Mouse (Mus musculus) G1E (cell line): ENCODE data around the gene Sptbn4. TPM values are rescaled to one million over a fixed set of nuclear protein-coding genes. Genes with fewer than 3 reads are reported as not detected.

ENCODE experiments used
- ATAC-seq: 2 replicates; pipeline ENCODE4 v1.8.0; 2016; ENCODE audit warnings: mild to moderate bottlenecking; ENCODE audit not compliant: insufficient number of reproducible peaks, poor library complexity, low FRiP score, severe bottlenecking; ENCODE audit errors: extremely low read depth
- DNase-seq: peaks from one replicate; pipeline ENCODE4 v3.0.0; 2012; ENCODE audit warnings: low spot score
- H3K27me3 ChIP-seq: 2 replicates; pipeline ENCODE4 v1.6.1; 2012; ENCODE audit warnings: mild to moderate bottlenecking, low read length, inconsistent platforms; ENCODE audit not compliant: insufficient read depth
- H3K36me3 ChIP-seq: replicated peaks from 2 replicates; pipeline ENCODE3; 2012; ENCODE audit warnings: mild to moderate bottlenecking, inconsistent platforms
- H3K4me1 ChIP-seq: 2 replicates; pipeline ENCODE4 v1.6.1; 2012; ENCODE audit warnings: low read depth, low read length, inconsistent platforms, mixed read lengths; ENCODE audit not compliant: insufficient read depth
- H3K4me3 ChIP-seq: 2 replicates; pipeline ENCODE4 v1.5.1; 2012; ENCODE audit warnings: low read depth, mild to moderate bottlenecking, inconsistent platforms, low read length, moderate library complexity, mixed read lengths
- H3K9me3 ChIP-seq: replicated peaks from 2 replicates; pipeline ENCODE4 v1.6.1; 2012; ENCODE audit warnings: inconsistent platforms
- CTCF ChIP-seq: IDR thresholded peaks from 2 replicates; pipeline ENCODE4 v1.5.1; 2012; ENCODE audit warnings: low read depth, low read length, inconsistent platforms, mixed read lengths
- GATA1 ChIP-seq: IDR thresholded peaks from 2 replicates; pipeline ENCODE4 v1.6.1; 2012; ENCODE audit warnings: borderline replicate concordance, low read length, inconsistent platforms, mixed read lengths
- GATA2 ChIP-seq: IDR thresholded peaks from 2 replicates; pipeline ENCODE4 v1.6.1; 2012; ENCODE audit warnings: low read depth, low read length, inconsistent platforms, borderline replicate concordance
- POLR2AphosphoS5 ChIP-seq: IDR thresholded peaks from 2 replicates; pipeline ENCODE4 v1.6.1; 2012; ENCODE audit warnings: low read depth, low read length, inconsistent platforms; ENCODE audit not compliant: insufficient replicate concordance
- TAL1 ChIP-seq: conservative IDR thresholded peaks from 2 replicates; pipeline ENCODE4 v1.6.1; 2012; ENCODE audit warnings: low read depth, low read length, inconsistent platforms, mixed read lengths
- polyA plus RNA-seq: library from polyadenylated mRNA; stranded (reverse); fragments of >175 nt; gene quantifications from 2 replicates; pipeline ENCODE4 v1.2.3, GENCODE M21; 2012
- total RNA-seq, 2 experiments: library from RNA; stranded (forward) in 1 of 2; stranded (reverse) in 1 of 2; fragments of 200-1000 nt in 1 of 2; fragments of >200 nt in 1 of 2; fragmentation: Nextera tagmentation in 1 of 2; gene quantifications; 2 replicates each; pipeline ENCODE4 v1.2.3; 2014 to 2017

The Sptbn4 gene
- total and polyA plus RNA-seq, 3 experiments = 0.91 to 2.9 (median 1.2) TPM

DNA sequence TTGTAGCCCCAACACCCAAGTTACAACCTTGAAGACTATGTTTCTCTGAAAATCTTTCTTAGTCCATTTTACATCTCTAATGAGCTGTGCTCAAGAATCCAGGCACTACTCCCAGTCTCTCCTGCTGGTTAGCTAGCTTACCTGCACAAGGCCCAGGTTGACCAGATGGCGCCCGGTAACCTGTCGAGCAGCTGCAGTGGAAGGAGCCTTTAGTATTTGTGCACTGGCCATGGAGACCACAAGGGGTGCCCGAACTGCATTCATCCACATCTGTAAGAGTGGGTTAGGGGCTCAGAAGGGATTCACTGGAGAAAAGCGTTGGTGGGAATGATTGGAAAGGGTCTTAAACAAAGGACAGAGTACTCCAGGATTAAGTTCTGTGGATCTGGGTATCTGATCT is 124.5 kb downstream of the Sptbn4 start:
- Histone ChIP-seq H3K36me3 (no peaks in the 10 kb centered on the region), H3K9me3 (no peaks in the 10 kb centered on the region), H3K4me3 (no peak overlapping the region), H3K27me3 (peaks cover 48% of the 10 kb centered on the region), H3K4me1 (peaks cover 5% of the 10 kb centered on the region)
- DNase-seq (no peak), ATAC-seq (no peak)
- TF ChIP-seq TAL1 (no peak), CTCF (no peak), POLR2AphosphoS5 (no peak), GATA1 (no peak), GATA2 (no peak)

DNA sequence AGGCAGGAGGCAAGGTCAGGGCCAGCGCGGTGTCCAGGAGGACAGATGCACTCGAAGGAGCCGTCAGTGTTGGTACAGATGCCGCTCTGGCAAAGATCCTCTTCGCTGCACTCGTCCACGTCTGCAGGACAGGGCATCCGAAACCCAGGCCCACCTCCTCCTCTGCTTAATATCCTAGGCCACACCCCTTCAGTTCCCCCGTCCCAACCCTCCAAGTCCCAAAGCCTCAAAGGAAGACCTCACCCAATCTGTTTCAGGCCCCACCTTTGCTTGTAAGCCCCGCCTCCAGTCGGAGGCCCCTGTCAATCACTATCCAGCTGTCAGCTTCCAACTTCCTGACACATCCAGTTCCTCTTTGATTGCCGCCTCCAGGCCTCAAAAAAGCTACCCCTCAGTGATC is 125.2 kb downstream of the Sptbn4 start:
- no peak for ATAC-seq
- peaks cover 42% of the 10 kb centered on the region for H3K27me3 ChIP-seq
- no peak overlapping the region for H3K4me3 ChIP-seq
- DNase-seq = no peak
- TF ChIP-seq TAL1 = no peak
- no peak for TF ChIP-seq GATA2
- TF ChIP-seq POLR2AphosphoS5 = no peak
- no peak for TF ChIP-seq CTCF
- TF ChIP-seq GATA1 = no peak
- H3K9me3 ChIP-seq = no peaks in the 10 kb centered on the region
- H3K4me1 ChIP-seq = peaks cover 4% of the 10 kb centered on the region; the same call in 1 of the 2 replicates
- H3K36me3 ChIP-seq = no peaks in the 10 kb centered on the region

- H3K4me1 ChIP-seq = no peaks in the 10 kb centered on the region
- peaks cover 2% of the 10 kb centered on the region for H3K9me3 ChIP-seq
- H3K36me3 ChIP-seq = no peaks in the 10 kb centered on the region
- TF ChIP-seq CTCF (no peak), GATA2 (no peak), POLR2AphosphoS5 (no peak), TAL1 (no peak), GATA1 (no peak)
- H3K27me3 ChIP-seq = peaks cover 26% of the 10 kb centered on the region
- no peak overlapping the region for H3K4me3 ChIP-seq
- ATAC-seq = no peak
- DNase-seq = no peak
Measured at GRCm38 (mm10) chr7:27319411-27319810, 128.1 kb downstream of the Sptbn4 start.

DNA sequence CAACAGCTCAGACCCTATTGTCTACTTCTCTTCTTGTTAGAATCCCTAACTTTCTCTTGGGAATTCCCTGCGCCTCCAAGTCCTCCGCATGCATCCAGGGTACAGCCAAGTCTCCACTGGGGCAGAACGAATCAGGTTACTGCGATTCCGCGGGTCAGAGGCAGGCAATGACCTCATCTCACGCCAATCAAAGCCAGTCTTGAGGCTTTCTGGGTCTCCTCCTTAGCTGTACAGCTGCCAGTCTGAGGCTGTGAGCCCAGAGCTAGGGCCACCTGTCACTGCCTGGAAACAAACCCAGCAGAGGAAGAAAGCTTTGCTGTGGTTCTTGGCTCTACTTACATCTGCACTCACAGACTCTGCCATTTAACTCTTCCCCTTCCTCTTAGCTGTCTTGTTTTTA is 131.5 kb downstream of the Sptbn4 start:
- no peak overlapping the region for H3K4me3 ChIP-seq
- no peak for DNase-seq

DNA sequence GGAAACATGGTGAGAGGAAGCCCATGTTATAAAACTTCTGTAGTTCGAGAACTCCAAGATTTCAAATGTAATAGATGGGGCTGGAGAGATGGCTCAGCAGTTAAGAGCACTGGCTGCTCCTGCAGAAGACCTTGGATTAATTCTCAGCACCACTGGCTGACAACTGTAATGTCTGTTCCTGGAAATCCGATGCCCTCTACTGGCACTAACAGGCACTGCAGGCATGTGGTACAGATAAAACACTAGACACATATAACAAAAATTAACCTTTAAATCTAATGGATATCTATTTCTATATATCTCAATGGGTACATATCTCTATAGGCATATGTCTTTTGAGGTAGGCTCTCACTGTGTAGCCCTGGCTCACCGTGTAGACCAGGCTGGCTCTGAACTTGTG is 133.1 kb downstream of the Sptbn4 start:
- TF ChIP-seq POLR2AphosphoS5 (no peak), CTCF (peak; percentile 14; the same call in 1 of the 2 replicates)
- DNase-seq = no peak

More for the DNA sequence above, 131.5 kb downstream of the Sptbn4 start:
- no peak for ATAC-seq
- Histone ChIP-seq H3K9me3 (peaks cover 10% of the 10 kb centered on the region), H3K27me3 (peaks cover 17% of the 10 kb centered on the region), H3K36me3 (no peaks in the 10 kb centered on the region), H3K4me1 (0 out of 2 replicates have a peak, but pooled peaks cover 3% of the 10 kb centered on the region)
- TF ChIP-seq GATA2 = no peak

GRCm38 (mm10) chr7:27311651-27312284 is 135.7 kb downstream of the Sptbn4 start:
- ATAC-seq (no peak), DNase-seq (no peak)
- TF ChIP-seq POLR2AphosphoS5 (no peak), CTCF (no peak), GATA1 (no peak), TAL1 (no peak), GATA2 (no peak)
- Histone ChIP-seq H3K4me1 (peaks cover 18% of the 10 kb centered on the region), H3K4me3 (no peak overlapping the region), H3K36me3 (no peaks in the 10 kb centered on the region), H3K9me3 (peaks cover 10% of the 10 kb centered on the region), H3K27me3 (peaks cover 31% of the 10 kb centered on the region)

More for the DNA sequence above, 133.1 kb downstream of the Sptbn4 start:
- Histone ChIP-seq H3K36me3 (no peaks in the 10 kb centered on the region), H3K27me3 (peaks cover 27% of the 10 kb centered on the region), H3K4me1 (peaks cover 13% of the 10 kb centered on the region), H3K9me3 (peaks cover 10% of the 10 kb centered on the region), H3K4me3 (no peak overlapping the region)
- ATAC-seq = no peak

DNA sequence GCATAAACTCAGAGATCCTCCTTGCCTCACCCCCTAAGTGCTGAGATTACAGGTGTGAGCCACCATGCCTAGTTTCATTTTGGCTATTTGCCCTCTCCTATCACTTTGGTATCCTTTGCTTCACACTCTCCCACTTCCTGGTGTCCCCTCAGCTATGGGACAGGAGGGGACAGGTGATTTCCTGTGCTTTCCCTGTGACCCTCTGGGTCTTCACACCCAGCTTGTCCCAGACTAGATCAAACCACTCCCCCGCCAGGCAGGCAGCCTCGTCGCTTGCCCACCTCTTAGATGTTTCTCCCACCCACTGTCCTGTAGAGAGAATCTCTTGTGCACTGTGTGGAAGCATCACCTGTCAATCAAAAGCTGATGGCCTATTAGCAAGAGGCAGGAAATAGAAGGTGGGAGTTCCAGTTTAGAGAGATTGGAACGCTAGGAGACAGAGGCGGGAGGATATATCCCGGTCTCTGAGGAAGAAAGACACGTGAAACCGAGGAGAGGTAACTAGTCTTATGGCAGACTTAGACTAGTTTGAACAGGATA is 136.4 kb downstream of the Sptbn4 start:
- TF ChIP-seq CTCF (no peak), GATA1 (no peak), GATA2 (no peak), POLR2AphosphoS5 (no peak), TAL1 (no peak)
- Histone ChIP-seq H3K27me3 (peaks cover 30% of the 10 kb centered on the region), H3K4me3 (no peak overlapping the region), H3K9me3 (peaks cover 10% of the 10 kb centered on the region), H3K36me3 (no peaks in the 10 kb centered on the region), H3K4me1 (peaks cover 18% of the 10 kb centered on the region)
- ATAC-seq (no peak), DNase-seq (no peak)
